Mouse (Mus musculus): ENCODE data around the gene Prrt3. TPM values are rescaled to one million over a fixed set of nuclear protein-coding genes. Genes with fewer than 3 reads are reported as not detected.

The Prrt3 gene
- polyA plus RNA-seq, 1 experiment from 2014 or later, result 12.8 TPM

- no peak for ATAC-seq (ENCODE audit: low FRiP score)
- Histone ChIP-seq H3K9ac (replicated peaks) (no peak overlapping the region), H3K4me1 (no peaks in the 10 kb centered on the region), H3K4me3 (replicated peaks) (no peak overlapping the region), H3K36me3 (peaks cover 16% of the 10 kb centered on the region), H3K27me3 (replicated peaks) (no peaks in the 10 kb centered on the region), H3K4me2 (no peak overlapping the region), H3K27ac (replicated peaks) (no peak overlapping the region), H3K9me3 (replicated peaks) (no peaks in the 10 kb centered on the region)
- WGBS, result 42% methylated on average over 5 of the region's 5 CpGs
Measured at GRCm38 (mm10) chr6:113508947-113509280, 7.2 kb upstream of the Prrt3 start.

- 66% methylated on average over 7 of the region's 7 CpGs for WGBS
- Histone ChIP-seq H3K9me3 (replicated peaks) (no peaks in the 10 kb centered on the region), H3K4me3 (replicated peaks) (no peak overlapping the region), H3K27me3 (replicated peaks) (no peaks in the 10 kb centered on the region), H3K27ac (replicated peaks) (no peak overlapping the region), H3K4me1 (no peaks in the 10 kb centered on the region), H3K36me3 (peaks cover 11% of the 10 kb centered on the region; the same call in 1 of the 2 replicates), H3K9ac (replicated peaks) (no peak overlapping the region), H3K4me2 (no peak overlapping the region)
- no peak for ATAC-seq (ENCODE audit: low FRiP score)
Measured at GRCm38 (mm10) chr6:113508272-113508946, 6.7 kb upstream of the Prrt3 start.

- no peak overlapping the region for H3K4me3 ChIP-seq (replicated peaks)
- ATAC-seq (ENCODE audit: low FRiP score), result no peak
- H3K9ac ChIP-seq (replicated peaks), result no peak overlapping the region
- H3K36me3 ChIP-seq, result 0 out of 2 replicates have a peak, but pooled peaks cover 7% of the 10 kb centered on the region
- peaks cover 4% of the 10 kb centered on the region for H3K4me1 ChIP-seq
- H3K27ac ChIP-seq (replicated peaks), result no peak overlapping the region
- H3K27me3 ChIP-seq (replicated peaks), result no peaks in the 10 kb centered on the region
- no peak overlapping the region for H3K4me2 ChIP-seq
- no peaks in the 10 kb centered on the region for H3K9me3 ChIP-seq (replicated peaks)
Measured at GRCm38 (mm10) chr6:113507130-113507529, 5.4 kb upstream of the Prrt3 start.

GRCm38 (mm10) chr6:113505689-113506088 is 4.0 kb upstream of the Prrt3 start:
- Histone ChIP-seq H3K9me3 (replicated peaks) (no peaks in the 10 kb centered on the region), H3K9ac (replicated peaks) (no peak overlapping the region), H3K27me3 (replicated peaks) (peaks cover 4% of the 10 kb centered on the region), H3K36me3 (no peaks in the 10 kb centered on the region), H3K4me1 (peaks cover 18% of the 10 kb centered on the region), H3K4me3 (replicated peaks) (no peak overlapping the region), H3K27ac (replicated peaks) (no peak overlapping the region), H3K4me2 (no peak overlapping the region)
- 96% methylated on average over 1 of the region's 1 CpGs for WGBS
- ATAC-seq (ENCODE audit: low FRiP score), result no peak

- Histone ChIP-seq H3K36me3 (0 out of 2 replicates have a peak, but pooled peaks cover 1% of the 10 kb centered on the region), H3K4me3 (replicated peaks) (no peak overlapping the region), H3K4me1 (peaks cover 24% of the 10 kb centered on the region), H3K27ac (replicated peaks) (0 out of 2 replicates have a peak overlapping the region, but pooled peaks have one; percentile 8), H3K27me3 (replicated peaks) (peaks cover 7% of the 10 kb centered on the region), H3K9me3 (replicated peaks) (no peaks in the 10 kb centered on the region), H3K9ac (replicated peaks) (no peak overlapping the region), H3K4me2 (no peak overlapping the region)
- no peak for ATAC-seq (ENCODE audit: low FRiP score)
- WGBS, result 66% methylated on average over 2 of the region's 2 CpGs
Measured at GRCm38 (mm10) chr6:113502801-113503200, 1.1 kb upstream of the Prrt3 start.

GRCm38 (mm10) chr6:113499346-113499745 is 2.4 kb downstream of the Prrt3 start:
- peaks cover 38% of the 10 kb centered on the region for H3K4me1 ChIP-seq
- no peak overlapping the region for H3K4me2 ChIP-seq
- 79% methylated on average over 6 of the region's 6 CpGs for WGBS
- H3K36me3 ChIP-seq, result peaks cover 8% of the 10 kb centered on the region; the same call in 1 of the 2 replicates
- no peak for ATAC-seq (ENCODE audit: low FRiP score)
- no peak overlapping the region for H3K4me3 ChIP-seq (replicated peaks)
- H3K27ac ChIP-seq (replicated peaks), result no peak overlapping the region
- no peak overlapping the region for H3K9ac ChIP-seq (replicated peaks)
- peaks cover 17% of the 10 kb centered on the region for H3K27me3 ChIP-seq (replicated peaks)
- no peaks in the 10 kb centered on the region for H3K9me3 ChIP-seq (replicated peaks)

GRCm38 (mm10) chr6:113495071-113495675 is 6.6 kb downstream of the Prrt3 start:
- 53% methylated on average over 28 of the region's 28 CpGs for WGBS
- Histone ChIP-seq H3K27me3 (replicated peaks) (peaks cover 10% of the 10 kb centered on the region), H3K9me3 (replicated peaks) (no peaks in the 10 kb centered on the region), H3K36me3 (peaks cover 34% of the 10 kb centered on the region), H3K4me3 (replicated peaks) (peak overlapping the region; percentile 37; the same call in 1 of the 2 replicates), H3K4me2 (peak overlapping the region; percentile 58), H3K27ac (replicated peaks) (0 out of 2 replicates have a peak overlapping the region, but pooled peaks have one; percentile 29), H3K4me1 (peaks cover 20% of the 10 kb centered on the region), H3K9ac (replicated peaks) (no peak overlapping the region)
- peak; percentile 23; the same call in 1 of the 2 replicates for ATAC-seq (ENCODE audit: low FRiP score)

GRCm38 (mm10) chr6:113494258-113494788 is 7.4 kb downstream of the Prrt3 start:
- Histone ChIP-seq H3K4me3 (replicated peaks) (peak overlapping the region; percentile 37), H3K9me3 (replicated peaks) (no peaks in the 10 kb centered on the region), H3K27ac (replicated peaks) (0 out of 2 replicates have a peak overlapping the region, but pooled peaks have one; percentile 29), H3K4me2 (peak overlapping the region; percentile 58), H3K27me3 (replicated peaks) (peaks cover 10% of the 10 kb centered on the region), H3K36me3 (peaks cover 43% of the 10 kb centered on the region), H3K4me1 (peaks cover 19% of the 10 kb centered on the region), H3K9ac (replicated peaks) (0 out of 2 replicates have a peak overlapping the region, but pooled peaks have one; percentile 21)
- WGBS, result under 1% methylated on average over 54 of the region's 54 CpGs
- peak; percentile 64 for ATAC-seq (ENCODE audit: low FRiP score)

- no peak overlapping the region for H3K9ac ChIP-seq (replicated peaks)
- H3K27ac ChIP-seq (replicated peaks), result no peak overlapping the region
- H3K9me3 ChIP-seq (replicated peaks), result no peaks in the 10 kb centered on the region
- no peak overlapping the region for H3K4me3 ChIP-seq (replicated peaks)
- ATAC-seq (ENCODE audit: low FRiP score), result no peak
- 82% methylated on average over 24 of the region's 24 CpGs for WGBS
- peaks cover 10% of the 10 kb centered on the region for H3K27me3 ChIP-seq (replicated peaks)
- H3K36me3 ChIP-seq, result peaks cover 50% of the 10 kb centered on the region
- peaks cover 24% of the 10 kb centered on the region for H3K4me1 ChIP-seq
- no peak overlapping the region for H3K4me2 ChIP-seq
Measured at GRCm38 (mm10) chr6:113492101-113492864, 9.4 kb downstream of the Prrt3 start.

- no peak overlapping the region for H3K4me2 ChIP-seq
- 94% methylated on average over 14 of the region's 14 CpGs for WGBS
- ATAC-seq (ENCODE audit: low FRiP score), result no peak
- no peaks in the 10 kb centered on the region for H3K27me3 ChIP-seq (replicated peaks)
- H3K4me3 ChIP-seq (replicated peaks), result no peak overlapping the region
- H3K9ac ChIP-seq (replicated peaks), result no peak overlapping the region
- H3K9me3 ChIP-seq (replicated peaks), result no peaks in the 10 kb centered on the region
- H3K36me3 ChIP-seq, result peaks cover 48% of the 10 kb centered on the region
- no peak overlapping the region for H3K27ac ChIP-seq (replicated peaks)
- H3K4me1 ChIP-seq, result peaks cover 33% of the 10 kb centered on the region
Measured at GRCm38 (mm10) chr6:113489410-113489809, 12.3 kb downstream of the Prrt3 start.

- no peaks in the 10 kb centered on the region for H3K9me3 ChIP-seq (replicated peaks)
- no peaks in the 10 kb centered on the region for H3K27me3 ChIP-seq (replicated peaks)
- no peak overlapping the region for H3K4me3 ChIP-seq (replicated peaks)
- H3K27ac ChIP-seq (replicated peaks), result no peak overlapping the region
- peaks cover 37% of the 10 kb centered on the region for H3K36me3 ChIP-seq
- peaks cover 41% of the 10 kb centered on the region for H3K4me1 ChIP-seq
- no peak overlapping the region for H3K4me2 ChIP-seq
- no peak for ATAC-seq (ENCODE audit: low FRiP score)
- 50% methylated on average over 7 of the region's 7 CpGs for WGBS
- no peak overlapping the region for H3K9ac ChIP-seq (replicated peaks)
Measured at GRCm38 (mm10) chr6:113487125-113487576, 14.6 kb downstream of the Prrt3 start.
